15 mouse cellular contexts compared by ENCODE assay signal in genomic region chr2:129652616-129653015, GRCm38 (mm10). TPM values are rescaled to one million over a fixed set of nuclear protein-coding genes. Genes with fewer than 3 reads are reported as not detected.
DNase-seq lines count a peak whose midpoint lies in the region; ATAC-seq lines count a peak whose summit lies in the region.
"Had no signal": no experiment of that assay in that cellular context is flagged by ENCODE, and none has a peak within 500 bp of the region (broad histone marks: within the 10 kb centered on the region; RNA-seq: fewer than 3 reads in every experiment).

No protein-coding gene starts in this region.

- no peak overlapping the region for H3K27ac ChIP-seq in limb, embryonic 11.5 days (replicated peaks; ENCODE audit: low read depth, low read length)
- H3K27ac ChIP-seq in limb, embryonic 10.5 days, result no peak overlapping the region
- H3K27ac ChIP-seq: liver, embryonic 14.5 days; neural tube, embryonic 15.5 days had no signal

- H3K27me3 ChIP-seq in limb, embryonic 11.5 days (ENCODE audit: control insufficient read depth, insufficient read depth, low read length), result no peaks in the 10 kb centered on the region
- H3K27me3 ChIP-seq in limb, embryonic 10.5 days (ENCODE audit: low read depth, poor library complexity, severe bottlenecking), result no peaks in the 10 kb centered on the region
- H3K27me3 ChIP-seq: neural tube, embryonic 15.5 days had no signal

- H3K4me3 ChIP-seq in limb, embryonic 11.5 days (ENCODE audit: low read depth, low read length), result no peak overlapping the region
- H3K4me3 ChIP-seq in limb, embryonic 10.5 days, result no peak overlapping the region
- H3K4me3 ChIP-seq: erythroblast, embryonic 14.5 days; neural tube, embryonic 15.5 days had no signal

- H3K4me2 ChIP-seq in limb, embryonic 11.5 days (ENCODE audit: low read depth, severe bottlenecking), result no peak overlapping the region
- H3K4me2 ChIP-seq: neural tube, embryonic 15.5 days had no signal

- no peak overlapping the region for H3K9ac ChIP-seq in limb, embryonic 11.5 days (ENCODE audit: low read length)
- H3K9ac ChIP-seq: liver, embryonic 14.5 days; neural tube, embryonic 15.5 days had no signal

- whole genome bisulfite sequencing in limb, embryonic 11.5 days, result 57% methylated on average over 4 of the region's 4 CpGs
- 65% methylated on average over 4 of the region's 4 CpGs for WGBS in limb, embryonic 10.5 days

- no peaks in the 10 kb centered on the region for H3K9me3 ChIP-seq in limb, embryonic 11.5 days (ENCODE audit: control insufficient read depth, low read length)
- H3K9me3 ChIP-seq in limb, embryonic 10.5 days (replicated peaks), result no peaks in the 10 kb centered on the region
- H3K9me3 ChIP-seq: neural tube, embryonic 15.5 days had no signal

- no peaks in the 10 kb centered on the region for H3K36me3 ChIP-seq in limb, embryonic 11.5 days (ENCODE audit: control insufficient read depth, insufficient read depth, low read length)
- H3K36me3 ChIP-seq in limb, embryonic 10.5 days, result no peaks in the 10 kb centered on the region
- H3K36me3 ChIP-seq: neural tube, embryonic 15.5 days had no signal

- DNase-seq in gastrocnemius, adult 18-20 months (ENCODE audit: low spot score), result peak; percentile 45
- DNase-seq in gastrocnemius, postnatal 4 days (ENCODE audit: low spot score in 2 of 2), result no peak
- peak; percentile 22 for DNase-seq in limb, embryonic 11.5 days (ENCODE audit: low spot score)
- no peak for DNase-seq in limb, embryonic 10.5 days (ENCODE audit: low spot score)
- peak; percentile 83 to 84 for DNase-seq in cerebellum, postnatal 36 days
- DNase-seq in retina, postnatal 1 day, result peak; percentile 45
- DNase-seq in B cell, adult 2 months, result no peak
- DNase-seq in layer of hippocampus, adult 18-20 months (ENCODE audit: low spot score in 2 of 2), result no peak
- DNase-seq: thymus, adult 18-20 months had no signal

- no peak for ATAC-seq in limb, embryonic 11.5 days (ENCODE audit: insufficient number of reproducible peaks, low FRiP score, low TSS enrichment, low read depth)
- ATAC-seq: intestine, embryonic 16.5 days had no signal

- no peaks in the 10 kb centered on the region for H3K4me1 ChIP-seq in limb, embryonic 11.5 days (ENCODE audit: control insufficient read depth, insufficient read depth, low read length)
- no peaks in the 10 kb centered on the region; the same call in 1 of the 2 replicates for H3K4me1 ChIP-seq in limb, embryonic 10.5 days
- H3K4me1 ChIP-seq: neural tube, embryonic 15.5 days had no signal

RNA-seq across cellular contexts. Expression of gene Pdyn, which starts 47.0 kb away (rescaled TPM):
- not detected for total RNA-seq in gastrocnemius, adult 18-20 months (2021)
- total RNA-seq in gastrocnemius, postnatal 4 days (2021), result not detected
- not detected in 2 replicates for polyA plus RNA-seq in limb, embryonic 11.5 days (2014; fragmentation: Nextera tagmentation; extraction: Ambion mirVana)
- polyA plus RNA-seq in limb, embryonic 10.5 days (2016; fragmentation: Nextera tagmentation; extraction: Ambion mirVana), result not detected in 2 replicates
- total RNA-seq in layer of hippocampus, adult 18-20 months (2021), result 10 to 100 TPM; 11.9 to 18.7 TPM
- total RNA-seq: megakaryocyte progenitor cell, adult 5-6 weeks; monocyte, adult 5-6 weeks had no signal
- polyA plus RNA-seq: erythroblast, embryonic 14.5 days had no signal

RNA-seq across cellular contexts. Expression of gene Sirpa, which starts 60.0 kb away (rescaled TPM):
- total RNA-seq in gastrocnemius, adult 18-20 months (2021), result 1 to 10 TPM; 4.7 to 9.2 TPM
- 10 to 100 TPM; 43.1 to 46.2 TPM for total RNA-seq in gastrocnemius, postnatal 4 days (2021)
- polyA plus RNA-seq in limb, embryonic 11.5 days (2014; fragmentation: Nextera tagmentation; extraction: Ambion mirVana), result 15.2 and 16.0 TPM in 2 replicates
- polyA plus RNA-seq in limb, embryonic 10.5 days (2016; fragmentation: Nextera tagmentation; extraction: Ambion mirVana), result 10.6 and 11.5 TPM in 2 replicates
- total RNA-seq in layer of hippocampus, adult 18-20 months (2021), result 100 to 1,000 TPM; 295 to 305 TPM

Comparison
In these comparisons a context has a peak if more than half of its experiments do, and no peak if none do; other contexts are left out.
1. DNase-seq: peak in gastrocnemius, adult 18-20 months (single experiment), limb, embryonic 11.5 days (single experiment), cerebellum, postnatal 36 days (2 of 2) and retina, postnatal 1 day (single experiment); none in gastrocnemius, postnatal 4 days (0 of 2), limb, embryonic 10.5 days (single experiment), B cell, adult 2 months (0 of 2) and layer of hippocampus, adult 18-20 months (0 of 2).
2. RNA of gene Pdyn, which starts 47.0 kb away (total RNA-seq): 11.9 to 18.7 TPM in layer of hippocampus, adult 18-20 months; not detected in gastrocnemius, postnatal 4 days and not detected in gastrocnemius, adult 18-20 months; every median in the first group is over 10 times any median in the second.
3. RNA of gene Sirpa, which starts 60.0 kb away (total RNA-seq): 295 to 305 TPM in layer of hippocampus, adult 18-20 months; 43.1 to 46.2 TPM in gastrocnemius, postnatal 4 days and 4.7 to 9.2 TPM in gastrocnemius, adult 18-20 months; every median in the first group is over 4 times any median in the second.